Mouse (Mus musculus) cerebellum, adult 2 months (tissue): ENCODE results near the gene Rps16.

Source experiments
- CTCF ChIP-seq: fragments of 200-500 bp; IDR thresholded peaks from 2 replicates; pipeline ENCODE4 v1.5.1; 2011; ENCODE audit warnings: low read depth, mild to moderate bottlenecking, control low read depth, low read length, moderate library complexity, borderline replicate concordance; ENCODE audit not compliant: insufficient read depth
- POLR2A ChIP-seq: fragments of 200-500 bp; IDR thresholded peaks from 2 replicates; pipeline ENCODE4 v1.6.1; 2011; ENCODE audit warnings: low read length, control low read depth, borderline replicate concordance; ENCODE audit not compliant: insufficient read depth

- TF ChIP-seq POLR2A = no peak
- no peak for TF ChIP-seq CTCF
Measured at GRCm38 (mm10) chr7:28341381-28341780, 9.1 kb upstream of the Rps16 start.
